Mouse (Mus musculus): Measurements from ENCODE around the gene Slc7a5. TPM values are rescaled to one million over a fixed set of nuclear protein-coding genes. Genes with fewer than 3 reads are reported as not detected.

Gene Slc7a5
- polyA plus RNA-seq, 1 experiment from 2014 or later, result 17.3 TPM

- Histone ChIP-seq H3K27me3 (replicated peaks) (no peaks in the 10 kb centered on the region), H3K36me3 (peaks cover 16% of the 10 kb centered on the region), H3K9ac (peak overlapping the region; percentile 16; the same call in 1 of the 2 replicates), H3K4me2 (peak overlapping the region; percentile 56; the same call in 1 of the 2 replicates), H3K4me1 (peaks cover 57% of the 10 kb centered on the region), H3K27ac (replicated peaks) (no peak overlapping the region), H3K4me3 (no peak overlapping the region), H3K9me3 (no peaks in the 10 kb centered on the region)
- 70% methylated on average over 12 of the region's 12 CpGs for whole genome bisulfite sequencing
- ATAC-seq (ENCODE audit: extremely low read depth, insufficient number of reproducible peaks, low FRiP score, low TSS enrichment), result no peak
Observed at GRCm38 (mm10) chr8:121896476-121897145, 10.9 kb downstream of the Slc7a5 start.

- Histone ChIP-seq H3K27me3 (replicated peaks) (no peaks in the 10 kb centered on the region), H3K4me2 (no peak overlapping the region), H3K4me1 (peaks cover 50% of the 10 kb centered on the region), H3K27ac (replicated peaks) (no peak overlapping the region), H3K9me3 (no peaks in the 10 kb centered on the region), H3K36me3 (peaks cover 16% of the 10 kb centered on the region), H3K9ac (no peak overlapping the region), H3K4me3 (no peak overlapping the region)
- no peak for ATAC-seq (ENCODE audit: extremely low read depth, insufficient number of reproducible peaks, low FRiP score, low TSS enrichment)
- WGBS, result 72% methylated on average over 7 of the region's 7 CpGs
Observed at GRCm38 (mm10) chr8:121895910-121896309, 11.6 kb downstream of the Slc7a5 start.

DNA sequence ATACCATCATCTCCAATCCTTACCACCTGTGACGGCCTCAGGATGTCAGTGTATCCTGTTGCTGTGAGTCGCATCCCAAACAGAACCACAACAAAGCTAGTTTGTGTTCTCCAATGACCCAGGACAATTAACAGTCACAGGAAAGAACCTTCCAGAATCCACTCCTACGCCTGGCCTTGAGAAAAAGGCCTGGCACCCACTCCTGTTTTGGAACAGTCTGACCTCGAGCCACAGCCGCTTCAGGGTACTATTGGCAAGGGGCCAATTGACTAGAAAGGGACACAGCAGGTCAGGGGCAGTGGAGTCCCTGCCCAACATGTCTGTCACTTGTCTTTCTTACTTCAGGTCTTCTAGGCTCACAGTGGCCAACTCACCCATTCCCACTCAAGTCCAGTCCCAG is 14.6 kb downstream of the Slc7a5 start:
- Histone ChIP-seq H3K4me3 (no peak overlapping the region), H3K9ac (peak overlapping the region; percentile 54; the same call in 1 of the 2 replicates), H3K4me1 (peaks cover 32% of the 10 kb centered on the region), H3K27me3 (replicated peaks) (no peaks in the 10 kb centered on the region), H3K9me3 (no peaks in the 10 kb centered on the region), H3K36me3 (peaks cover 21% of the 10 kb centered on the region), H3K4me2 (no peak overlapping the region), H3K27ac (replicated peaks) (no peak overlapping the region)
- ATAC-seq (ENCODE audit: extremely low read depth, insufficient number of reproducible peaks, low FRiP score, low TSS enrichment), result no peak
- WGBS, result 61% methylated on average over 5 of the region's 5 CpGs

GRCm38 (mm10) chr8:121889810-121890785 is 17.4 kb downstream of the Slc7a5 start:
- no peak for ATAC-seq (ENCODE audit: extremely low read depth, insufficient number of reproducible peaks, low FRiP score, low TSS enrichment)
- Histone ChIP-seq H3K36me3 (peaks cover 44% of the 10 kb centered on the region), H3K4me3 (no peak overlapping the region), H3K9ac (no peak overlapping the region), H3K27me3 (replicated peaks) (no peaks in the 10 kb centered on the region), H3K4me2 (no peak overlapping the region), H3K9me3 (no peaks in the 10 kb centered on the region), H3K4me1 (peaks cover 11% of the 10 kb centered on the region), H3K27ac (replicated peaks) (no peak overlapping the region)
- 75% methylated on average over 15 of the region's 15 CpGs for WGBS

DNA sequence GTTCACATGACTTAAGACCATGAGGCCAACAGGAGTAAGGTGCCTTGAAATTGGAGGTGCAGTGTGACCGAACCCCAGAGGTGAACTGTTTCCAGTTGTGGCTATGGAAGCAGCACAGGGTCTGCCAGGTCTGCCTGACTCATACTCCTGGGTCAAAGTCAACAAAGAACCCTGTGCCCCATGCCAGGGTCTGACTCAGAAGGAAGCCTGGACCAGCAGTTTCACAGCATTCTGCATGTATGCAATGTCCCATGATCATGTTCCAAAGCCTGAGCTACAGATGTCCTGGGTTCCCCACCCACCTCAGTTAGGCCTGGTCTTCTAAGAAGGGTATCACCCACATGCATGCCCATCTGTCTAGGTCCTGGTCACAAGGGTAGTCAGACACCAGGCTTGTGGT is 18.2 kb downstream of the Slc7a5 start:
- ATAC-seq (ENCODE audit: extremely low read depth, insufficient number of reproducible peaks, low FRiP score, low TSS enrichment), result no peak
- Histone ChIP-seq H3K4me1 (peaks cover 11% of the 10 kb centered on the region), H3K4me2 (no peak overlapping the region), H3K4me3 (no peak overlapping the region), H3K27me3 (replicated peaks) (no peaks in the 10 kb centered on the region), H3K9ac (no peak overlapping the region), H3K27ac (replicated peaks) (no peak overlapping the region), H3K9me3 (no peaks in the 10 kb centered on the region), H3K36me3 (peaks cover 44% of the 10 kb centered on the region)
- 89% methylated on average over 1 of the region's 1 CpGs for WGBS

DNA sequence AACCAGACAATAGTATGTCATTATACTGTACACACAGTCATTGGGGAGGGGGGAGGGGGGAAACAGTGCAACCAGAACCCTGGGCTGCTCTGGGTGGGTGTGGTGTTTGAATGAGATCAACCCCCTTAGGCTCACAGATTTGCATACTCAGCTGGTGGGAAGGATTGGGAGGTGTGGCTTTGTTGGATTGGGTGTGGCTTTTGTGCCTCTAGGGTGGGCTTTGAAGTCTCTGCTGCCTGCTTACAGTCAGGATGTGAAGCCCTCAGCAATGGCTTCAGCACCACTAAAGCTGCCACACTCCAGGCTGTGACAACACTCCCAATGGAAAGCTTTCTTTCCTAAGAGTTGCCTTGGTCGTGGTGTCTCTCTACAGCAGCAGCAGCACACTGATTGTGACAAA is 19.9 kb downstream of the Slc7a5 start:
- peaks cover 59% of the 10 kb centered on the region for H3K36me3 ChIP-seq
- no peak overlapping the region for H3K27ac ChIP-seq (replicated peaks)
- 74% methylated on average over 1 of the region's 1 CpGs for WGBS
- no peaks in the 10 kb centered on the region for H3K27me3 ChIP-seq (replicated peaks)
- no peak overlapping the region for H3K4me2 ChIP-seq
- no peak overlapping the region for H3K9ac ChIP-seq
- H3K4me1 ChIP-seq, result peaks cover 3% of the 10 kb centered on the region; the same call in 1 of the 2 replicates
- H3K9me3 ChIP-seq, result no peaks in the 10 kb centered on the region
- H3K4me3 ChIP-seq, result no peak overlapping the region
- no peak for ATAC-seq (ENCODE audit: extremely low read depth, insufficient number of reproducible peaks, low FRiP score, low TSS enrichment)

GRCm38 (mm10) chr8:121885433-121885832 is 22.1 kb downstream of the Slc7a5 start:
- Histone ChIP-seq H3K4me2 (no peak overlapping the region), H3K4me3 (no peak overlapping the region), H3K27ac (replicated peaks) (no peak overlapping the region), H3K9me3 (no peaks in the 10 kb centered on the region), H3K36me3 (peaks cover 65% of the 10 kb centered on the region), H3K27me3 (replicated peaks) (no peaks in the 10 kb centered on the region), H3K4me1 (peaks cover 16% of the 10 kb centered on the region), H3K9ac (no peak overlapping the region)
- 84% methylated on average over 6 of the region's 6 CpGs for WGBS
- ATAC-seq (ENCODE audit: extremely low read depth, insufficient number of reproducible peaks, low FRiP score, low TSS enrichment), result no peak

DNA sequence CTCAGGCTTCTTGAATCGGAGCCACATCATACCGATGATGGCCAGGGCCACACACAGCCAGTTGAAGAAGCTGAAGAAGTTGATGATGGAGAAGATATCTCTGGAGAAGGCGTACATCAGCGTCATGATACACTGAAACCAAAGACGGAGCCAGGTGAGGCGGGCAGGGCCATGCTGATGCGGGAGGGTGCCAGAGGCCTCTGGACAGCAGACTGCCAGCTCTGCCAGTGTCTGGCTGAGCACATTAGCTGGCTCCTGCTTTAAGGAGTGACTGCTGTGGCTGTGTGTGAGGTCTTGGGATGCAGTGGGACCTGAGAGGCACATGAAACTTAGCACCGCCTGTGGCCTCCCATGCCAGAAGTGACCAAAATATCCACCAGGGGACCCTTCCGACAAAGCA is 22.5 kb downstream of the Slc7a5 start:
- no peak for ATAC-seq (ENCODE audit: extremely low read depth, insufficient number of reproducible peaks, low FRiP score, low TSS enrichment)
- Histone ChIP-seq H3K9ac (no peak overlapping the region), H3K4me1 (peaks cover 17% of the 10 kb centered on the region), H3K4me3 (no peak overlapping the region), H3K27me3 (replicated peaks) (no peaks in the 10 kb centered on the region), H3K27ac (replicated peaks) (no peak overlapping the region), H3K36me3 (peaks cover 65% of the 10 kb centered on the region), H3K9me3 (no peaks in the 10 kb centered on the region), H3K4me2 (no peak overlapping the region)
- 90% methylated on average over 9 of the region's 9 CpGs for WGBS

GRCm38 (mm10) chr8:121884181-121884580 is 23.3 kb downstream of the Slc7a5 start:
- Histone ChIP-seq H3K9ac (no peak overlapping the region), H3K4me1 (peaks cover 17% of the 10 kb centered on the region), H3K27me3 (replicated peaks) (no peaks in the 10 kb centered on the region), H3K4me3 (no peak overlapping the region), H3K4me2 (no peak overlapping the region), H3K36me3 (peaks cover 65% of the 10 kb centered on the region), H3K9me3 (no peaks in the 10 kb centered on the region), H3K27ac (replicated peaks) (no peak overlapping the region)
- 82% methylated on average over 3 of the region's 3 CpGs for whole genome bisulfite sequencing
- ATAC-seq (ENCODE audit: extremely low read depth, insufficient number of reproducible peaks, low FRiP score, low TSS enrichment), result no peak

GRCm38 (mm10) chr8:121881921-121882320 is 25.6 kb downstream of the Slc7a5 start:
- H3K4me3 ChIP-seq, result no peak overlapping the region
- H3K9ac ChIP-seq, result no peak overlapping the region
- no peaks in the 10 kb centered on the region for H3K27me3 ChIP-seq (replicated peaks)
- peaks cover 22% of the 10 kb centered on the region for H3K4me1 ChIP-seq
- H3K27ac ChIP-seq (replicated peaks), result peak overlapping the region; percentile 65
- WGBS, result 87% methylated on average over 5 of the region's 5 CpGs
- H3K9me3 ChIP-seq, result no peaks in the 10 kb centered on the region
- peaks cover 50% of the 10 kb centered on the region for H3K36me3 ChIP-seq
- ATAC-seq (ENCODE audit: extremely low read depth, insufficient number of reproducible peaks, low FRiP score, low TSS enrichment), result no peak
- H3K4me2 ChIP-seq, result no peak overlapping the region

DNA sequence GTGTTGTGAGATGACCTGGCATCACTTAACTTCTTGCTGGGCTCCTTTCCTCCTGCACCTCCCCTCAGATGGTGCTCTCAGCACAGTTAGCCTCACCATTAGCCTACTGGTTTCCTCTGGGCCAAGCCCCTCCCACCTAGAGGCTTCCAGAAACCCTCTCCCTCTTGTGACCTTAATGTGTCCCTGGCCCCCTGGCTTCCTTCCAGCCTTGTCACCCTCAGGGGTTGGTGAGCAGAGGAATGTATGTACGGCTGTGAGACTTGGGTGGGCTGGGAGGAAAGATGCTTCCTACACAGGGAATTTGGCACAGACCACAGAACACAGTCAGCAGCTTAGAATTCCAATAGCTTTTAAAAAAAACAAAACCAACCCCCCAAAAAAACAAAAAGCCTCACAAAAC is 26.7 kb downstream of the Slc7a5 start:
- Histone ChIP-seq H3K4me3 (no peak overlapping the region), H3K36me3 (peaks cover 39% of the 10 kb centered on the region), H3K27me3 (replicated peaks) (no peaks in the 10 kb centered on the region), H3K4me2 (no peak overlapping the region), H3K9me3 (no peaks in the 10 kb centered on the region), H3K4me1 (peaks cover 25% of the 10 kb centered on the region), H3K9ac (no peak overlapping the region), H3K27ac (replicated peaks) (peak overlapping the region; percentile 65)
- 17% methylated on average over 1 of the region's 1 CpGs for WGBS
- peak; percentile 8; the same call in 1 of the 2 replicates for ATAC-seq (ENCODE audit: extremely low read depth, insufficient number of reproducible peaks, low FRiP score, low TSS enrichment)

Data from heart, embryonic 13.5 days (tissue).